In genomic region chr12:5373641-5374195, GRCm38 (mm10) we compare ENCODE assay signal across 9 mouse cellular contexts. TPM values are rescaled to one million over a fixed set of nuclear protein-coding genes. Genes with fewer than 3 reads are reported as not detected.
DNase-seq lines count a peak whose midpoint lies in the region; ATAC-seq and TF ChIP-seq lines count a peak whose summit lies in the region.
"Had no signal": no experiment of that assay in that cellular context is flagged by ENCODE, and none has a peak within 500 bp of the region (broad histone marks: within the 10 kb centered on the region; RNA-seq: fewer than 3 reads in every experiment).

No protein-coding gene starts in this region.

- H3K9ac ChIP-seq in intestine, postnatal 0 days (ENCODE audit: low read depth, low read length): peak overlapping the region; percentile 46; the same call in 1 of the 2 replicates

- no peaks in the 10 kb centered on the region for H3K36me3 ChIP-seq in intestine, postnatal 0 days (ENCODE audit: control insufficient read depth, insufficient read depth)

- H3K27ac ChIP-seq in cortical plate, adult 2 months (ENCODE audit: insufficient read depth, low read length): peak overlapping the region; percentile 100
- H3K27ac ChIP-seq in intestine, postnatal 0 days (ENCODE audit: low read depth, low read length): no peak overlapping the region

- peak overlapping the region; percentile 95 for H3K4me2 ChIP-seq in intestine, postnatal 0 days (replicated peaks; ENCODE audit: low read depth)

- peaks cover 2% of the 10 kb centered on the region; the same call in 1 of the 2 replicates for H3K4me1 ChIP-seq in cortical plate, adult 2 months (ENCODE audit: control insufficient read depth, insufficient read depth, low read length)
- 0 out of 2 replicates have a peak, but pooled peaks cover 2% of the 10 kb centered on the region for H3K4me1 ChIP-seq in intestine, postnatal 0 days (replicated peaks; ENCODE audit: control insufficient read depth, insufficient read depth, low read length)

- peaks cover 38% of the 10 kb centered on the region for H3K27me3 ChIP-seq in intestine, postnatal 0 days (replicated peaks; ENCODE audit: control insufficient read depth, insufficient read depth, low read length)

- WGBS in intestine, postnatal 0 days: under 1% methylated on average over 42 of the region's 42 CpGs

- TF ChIP-seq POLR2A in cortical plate, adult 2 months (IDR thresholded peaks at IDR 0.05; ENCODE audit: extremely low read depth, insufficient read depth, low read length): 0 out of 2 replicates have a peak, but pooled peaks have one; percentile 33

- ATAC-seq in intestine, postnatal 0 days: no peak

- no peaks in the 10 kb centered on the region for H3K9me3 ChIP-seq in intestine, postnatal 0 days (ENCODE audit: control insufficient read depth)

- peak; percentile 34 for DNase-seq in right cerebral cortex, postnatal 14 days
- no peak for DNase-seq in right cerebral cortex, adult 2 months (ENCODE audit: low spot score in 2 of 2)
- peak; percentile 21 to 56 for DNase-seq in gastrocnemius, postnatal 4 days (ENCODE audit: low spot score in 2 of 2)
- DNase-seq in mesoderm, embryonic 11.5 days (ENCODE audit: low read depth, low spot score): peak; percentile 68
- DNase-seq in testis, postnatal 14 days (ENCODE audit: low spot score): peak; percentile 7
- DNase-seq in thymus, postnatal 0 days (ENCODE audit: low spot score): no peak

- TF ChIP-seq CTCF in cortical plate, adult 2 months (IDR thresholded peaks at IDR 0.05; ENCODE audit: extremely low read depth, insufficient read depth, low read length): no peak
- TF ChIP-seq CTCF in intestine, postnatal 0 days (IDR thresholded peaks at IDR 0.05; ENCODE audit: low read depth): no peak

- peak overlapping the region; percentile 95 for H3K4me3 ChIP-seq in cortical plate, adult 2 months (ENCODE audit: insufficient read depth, low read length)
- peak overlapping the region; percentile 70 for H3K4me3 ChIP-seq in intestine, postnatal 0 days (ENCODE audit: low read depth, low read length)
- H3K4me3 ChIP-seq: myocyte had no signal

RNA-seq across cellular contexts. Expression of gene Klhl29, which starts 1.8 kb away (rescaled TPM):
- 26.3 and 26.9 TPM in 2 replicates for polyA plus RNA-seq in cortical plate, adult 2 months (2012; rRNA removed)
- 1 to 10 TPM; 6.4 to 8.9 TPM for total RNA-seq in gastrocnemius, postnatal 4 days (2021)
- 0.34 and 0.51 TPM in 2 replicates for polyA plus RNA-seq in intestine, postnatal 0 days (2015; fragmentation: Nextera tagmentation; extraction: Ambion mirVana)
- polyA plus RNA-seq in thymus, postnatal 0 days (2015; fragmentation: Nextera tagmentation; extraction: Ambion mirVana): 0.39 TPM in 2 replicates

Comparison
In these comparisons a context has a peak if more than half of its experiments do, and no peak if none do; other contexts are left out.
1. DNase-seq: peak in right cerebral cortex, postnatal 14 days (single experiment), gastrocnemius, postnatal 4 days (2 of 2), mesoderm, embryonic 11.5 days (single experiment) and testis, postnatal 14 days (single experiment); none in right cerebral cortex, adult 2 months (0 of 2) and thymus, postnatal 0 days (single experiment).
2. RNA of gene Klhl29, which starts 1.8 kb away (polyA plus RNA-seq): 26.3 to 26.9 TPM in cortical plate, adult 2 months; 0.39 TPM in thymus, postnatal 0 days and 0.34 to 0.51 TPM in intestine, postnatal 0 days; every median in the first group is over 10 times any median in the second.